Mouse (Mus musculus) liver, embryonic 14.5 days (tissue): ENCODE data around the gene Lama2.

Experiments used
- CTCF ChIP-seq: IDR thresholded peaks from 2 replicates; pipeline ENCODE4 v1.5.1; 2016; ENCODE audit warnings: antibody characterized with exemption, low read depth, control low read depth
- EP300 ChIP-seq: IDR thresholded peaks from 2 replicates; pipeline ENCODE4 v1.6.1; 2016; ENCODE audit warnings: antibody characterized with exemption, low read depth

GRCm38 (mm10) chr10:27621697-27622449 is 2.3 kb upstream of the Lama2 start:
- no peak for TF ChIP-seq CTCF
- no peak for TF ChIP-seq EP300
